Mouse (Mus musculus): ENCODE results near the gene Slc18a2. TPM values are rescaled to one million over a fixed set of nuclear protein-coding genes. Genes with fewer than 3 reads are reported as not detected.

The Slc18a2 gene
- not detected for polyA plus RNA-seq (2015; fragmentation: Illumina TruSeq; extraction: RNeasy Lipid Tissue Mini Kit (QIAGEN cat#74804); ENCODE audit: insufficient read depth, low read depth, low replicate concordance)

GRCm38 (mm10) chr19:59260718-59261442, at the start of gene Slc18a2:
Slc18a2 (plus strand) TSS chr19:59260896.

DNA sequence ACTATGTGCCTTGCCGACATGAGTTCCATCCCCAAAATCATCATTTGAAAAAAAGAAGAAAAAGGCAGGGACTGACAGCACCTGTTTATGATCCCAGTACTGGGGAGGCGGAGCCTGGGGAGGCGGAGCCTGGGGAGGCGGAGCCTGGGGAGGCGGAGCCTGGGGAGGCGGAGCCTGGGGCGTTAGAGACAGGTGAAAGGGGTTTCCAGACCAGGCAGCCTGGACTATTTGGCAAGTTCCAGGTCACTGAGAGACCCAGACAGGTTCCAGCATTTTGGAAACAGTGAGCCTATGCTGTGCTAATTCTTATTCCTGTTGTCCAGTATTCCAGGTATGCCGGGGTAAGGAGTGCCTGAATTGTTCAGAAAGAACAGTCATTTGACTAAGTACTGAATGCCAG, 41.7 kb upstream of the Slc18a2 start, which contains the start of gene Kcnk18:
Kcnk18 (plus strand) TSS at position 224 of the 400 bp plus-strand sequence.

GRCm38 (mm10) chr19:59321990-59322389, 61.3 kb downstream of the Slc18a2 start, which contains the start of gene Rps12-ps3:
Rps12-ps3 (plus strand) TSS chr19:59322290.

Other genes starting within 250 kb of the Slc18a2 start
- gene Shtn1, start 184.8 kb upstream of the Slc18a2 start, polyA plus RNA-seq (2015; fragmentation: Illumina TruSeq; extraction: RNeasy Lipid Tissue Mini Kit (QIAGEN cat#74804); ENCODE audit: insufficient read depth, low read depth, low replicate concordance), result 5.7 TPM
- gene Vax1, start 90.8 kb upstream of the Slc18a2 start, polyA plus RNA-seq (2015; fragmentation: Illumina TruSeq; extraction: RNeasy Lipid Tissue Mini Kit (QIAGEN cat#74804); ENCODE audit: insufficient read depth, low read depth, low replicate concordance), result not detected
- gene Kcnk18, start 41.7 kb upstream of the Slc18a2 start, polyA plus RNA-seq (2015; fragmentation: Illumina TruSeq; extraction: RNeasy Lipid Tissue Mini Kit (QIAGEN cat#74804); ENCODE audit: insufficient read depth, low read depth, low replicate concordance), result not detected
- 13.2 TPM for gene Rps12-ps3, start 61.4 kb downstream of the Slc18a2 start, polyA plus RNA-seq (2015; fragmentation: Illumina TruSeq; extraction: RNeasy Lipid Tissue Mini Kit (QIAGEN cat#74804); ENCODE audit: insufficient read depth, low read depth, low replicate concordance)
- gene Pdzd8, start 84.9 kb downstream of the Slc18a2 start, polyA plus RNA-seq (2015; fragmentation: Illumina TruSeq; extraction: RNeasy Lipid Tissue Mini Kit (QIAGEN cat#74804); ENCODE audit: insufficient read depth, low read depth, low replicate concordance), result 4.9 TPM
- not detected for gene Emx2, start 197.5 kb downstream of the Slc18a2 start, polyA plus RNA-seq (2015; fragmentation: Illumina TruSeq; extraction: RNeasy Lipid Tissue Mini Kit (QIAGEN cat#74804); ENCODE audit: insufficient read depth, low read depth, low replicate concordance)

All from pancreas, adult 10 weeks (tissue).